Mouse (Mus musculus): ENCODE measurements around the gene Rcor1.
A peak's percentile ranks its signal among the peaks of the same experiment; 100 is the strongest.

Rcor1 gene

GRCm38 (mm10) chr12:111125666-111126065 lies 86.5 kb downstream of the Rcor1 start:
- no peak for DNase-seq (ENCODE audit: low spot score in 2 of 2)

GRCm38 (mm10) chr12:111134169-111134568 lies 95.0 kb downstream of the Rcor1 start:
- DNase-seq (ENCODE audit: low spot score in 2 of 2), result no peak

- DNase-seq (ENCODE audit: low spot score in 2 of 2), result no peak
Measured at GRCm38 (mm10) chr12:111134791-111135733, 95.9 kb downstream of the Rcor1 start.

- DNase-seq (ENCODE audit: low spot score in 2 of 2), result no peak
Measured at GRCm38 (mm10) chr12:111135953-111136352, 96.8 kb downstream of the Rcor1 start.

GRCm38 (mm10) chr12:111137079-111137478 lies 97.9 kb downstream of the Rcor1 start:
- DNase-seq (ENCODE audit: low spot score in 2 of 2), result no peak

GRCm38 (mm10) chr12:111143005-111143508 lies 103.9 kb downstream of the Rcor1 start:
- DNase-seq (ENCODE audit: low spot score in 2 of 2), result peak in 1 of 2 experiments; percentile 18

- DNase-seq (ENCODE audit: low spot score in 2 of 2), result no peak
Measured at GRCm38 (mm10) chr12:111143509-111144063, 104.4 kb downstream of the Rcor1 start.

- no peak for DNase-seq (ENCODE audit: low spot score in 2 of 2)
Measured at GRCm38 (mm10) chr12:111144598-111144997, 105.4 kb downstream of the Rcor1 start.

- DNase-seq (ENCODE audit: low spot score in 2 of 2), result peak in 1 of 2 experiments; percentile 51
Measured at GRCm38 (mm10) chr12:111145269-111145668, 106.1 kb downstream of the Rcor1 start.

- no peak for DNase-seq (ENCODE audit: low spot score in 2 of 2)
Measured at GRCm38 (mm10) chr12:111149495-111150235, 110.5 kb downstream of the Rcor1 start.

- DNase-seq (ENCODE audit: low spot score in 2 of 2), result no peak
Measured at GRCm38 (mm10) chr12:111150236-111150596, 111.1 kb downstream of the Rcor1 start.

GRCm38 (mm10) chr12:111151422-111152156 lies 112.4 kb downstream of the Rcor1 start:
- no peak for DNase-seq (ENCODE audit: low spot score in 2 of 2)

GRCm38 (mm10) chr12:111152579-111152978 lies 113.4 kb downstream of the Rcor1 start:
- no peak for DNase-seq (ENCODE audit: low spot score in 2 of 2)

GRCm38 (mm10) chr12:111152981-111153710 lies 114.0 kb downstream of the Rcor1 start:
- DNase-seq (ENCODE audit: low spot score in 2 of 2), result no peak

GRCm38 (mm10) chr12:111153946-111154345 lies 114.8 kb downstream of the Rcor1 start:
- no peak for DNase-seq (ENCODE audit: low spot score in 2 of 2)

- DNase-seq (ENCODE audit: low spot score in 2 of 2), result no peak
Measured at GRCm38 (mm10) chr12:111154641-111155040, 115.5 kb downstream of the Rcor1 start.

GRCm38 (mm10) chr12:111155756-111156155 lies 116.6 kb downstream of the Rcor1 start:
- no peak for DNase-seq (ENCODE audit: low spot score in 2 of 2)

- no peak for DNase-seq (ENCODE audit: low spot score in 2 of 2)
Measured at GRCm38 (mm10) chr12:111159659-111160428, 120.7 kb downstream of the Rcor1 start.

- DNase-seq (ENCODE audit: low spot score in 2 of 2), result no peak
Measured at GRCm38 (mm10) chr12:111160871-111161270, 121.7 kb downstream of the Rcor1 start.

- DNase-seq (ENCODE audit: low spot score in 2 of 2), result no peak
Measured at GRCm38 (mm10) chr12:111161943-111162311, 122.8 kb downstream of the Rcor1 start.
